Mouse (Mus musculus): Measurements from ENCODE around the gene Dkkl1. TPM values are rescaled to one million over a fixed set of nuclear protein-coding genes. Genes with fewer than 3 reads are reported as not detected.

Dkkl1 gene
- polyA plus RNA-seq, 1 experiment from 2014 or later = 1.4 TPM

DNA sequence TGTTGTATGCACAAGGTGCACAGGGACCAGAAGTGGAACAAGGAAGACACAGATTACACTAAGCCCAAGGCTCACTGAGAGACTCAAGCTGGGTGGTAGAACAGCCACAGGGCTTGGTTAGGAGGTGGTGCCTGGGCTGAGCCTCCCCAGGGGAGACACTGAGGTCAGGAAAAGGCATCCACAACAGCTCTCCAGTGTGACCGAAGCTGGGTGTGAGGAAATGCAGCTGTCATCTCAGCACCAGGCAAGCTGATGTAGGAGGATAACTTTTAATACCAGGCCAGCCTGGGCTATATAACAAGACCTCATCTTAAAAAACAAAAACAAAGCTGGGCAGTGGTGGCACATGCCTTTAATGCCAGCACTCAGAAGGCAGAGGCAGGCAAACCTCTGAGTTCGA is 20.8 kb downstream of the Dkkl1 start:
- Histone ChIP-seq H3K9me3 (replicated peaks; ENCODE audit: control insufficient read depth, low read length) (no peaks in the 10 kb centered on the region), H3K4me2 (ENCODE audit: low read depth, low read length) (no peak overlapping the region), H3K27me3 (ENCODE audit: control insufficient read depth, insufficient read depth, low read length) (peaks cover 22% of the 10 kb centered on the region), H3K9ac (ENCODE audit: low read length) (no peak overlapping the region), H3K27ac (ENCODE audit: low read length) (no peak overlapping the region), H3K36me3 (ENCODE audit: control insufficient read depth, insufficient read depth) (no peaks in the 10 kb centered on the region), H3K4me1 (ENCODE audit: control insufficient read depth, insufficient read depth, low read length) (peaks cover 10% of the 10 kb centered on the region; the same call in 1 of the 2 replicates), H3K4me3 (ENCODE audit: low read length) (no peak overlapping the region)
- no peak for ATAC-seq (replicated peaks; ENCODE audit: extremely low read depth, insufficient read depth, low FRiP score)
- WGBS = 58% methylated on average over 2 of the region's 2 CpGs

DNA sequence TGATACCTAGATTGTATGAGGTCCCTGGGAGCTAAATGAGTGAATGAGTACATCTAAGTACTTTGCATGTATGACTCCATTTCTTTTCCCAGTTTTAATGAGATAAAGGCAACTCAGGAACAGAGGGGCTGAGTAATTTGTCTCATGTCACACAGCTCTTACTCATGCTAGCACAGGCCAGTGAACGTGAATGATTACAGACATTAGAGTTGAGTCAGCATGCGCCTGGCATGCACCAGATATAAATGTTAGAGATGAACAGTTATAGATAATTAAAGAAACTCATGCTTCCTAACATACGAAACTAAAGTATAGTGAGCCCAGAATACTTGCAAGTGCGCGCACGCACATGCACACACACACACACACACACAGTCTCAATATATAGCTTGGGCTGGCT is 21.8 kb downstream of the Dkkl1 start:
- H3K9ac ChIP-seq (ENCODE audit: low read length) = no peak overlapping the region
- no peak for ATAC-seq (replicated peaks; ENCODE audit: extremely low read depth, insufficient read depth, low FRiP score)
- peaks cover 25% of the 10 kb centered on the region for H3K27me3 ChIP-seq (ENCODE audit: control insufficient read depth, insufficient read depth, low read length)
- 90% methylated on average over 6 of the region's 6 CpGs for WGBS
- no peaks in the 10 kb centered on the region for H3K36me3 ChIP-seq (ENCODE audit: control insufficient read depth, insufficient read depth)
- peaks cover 5% of the 10 kb centered on the region; the same call in 1 of the 2 replicates for H3K4me1 ChIP-seq (ENCODE audit: control insufficient read depth, insufficient read depth, low read length)
- H3K9me3 ChIP-seq (replicated peaks; ENCODE audit: control insufficient read depth, low read length) = no peaks in the 10 kb centered on the region
- no peak overlapping the region for H3K4me2 ChIP-seq (ENCODE audit: low read depth, low read length)
- H3K27ac ChIP-seq (ENCODE audit: low read length) = no peak overlapping the region
- H3K4me3 ChIP-seq (ENCODE audit: low read length) = no peak overlapping the region

DNA sequence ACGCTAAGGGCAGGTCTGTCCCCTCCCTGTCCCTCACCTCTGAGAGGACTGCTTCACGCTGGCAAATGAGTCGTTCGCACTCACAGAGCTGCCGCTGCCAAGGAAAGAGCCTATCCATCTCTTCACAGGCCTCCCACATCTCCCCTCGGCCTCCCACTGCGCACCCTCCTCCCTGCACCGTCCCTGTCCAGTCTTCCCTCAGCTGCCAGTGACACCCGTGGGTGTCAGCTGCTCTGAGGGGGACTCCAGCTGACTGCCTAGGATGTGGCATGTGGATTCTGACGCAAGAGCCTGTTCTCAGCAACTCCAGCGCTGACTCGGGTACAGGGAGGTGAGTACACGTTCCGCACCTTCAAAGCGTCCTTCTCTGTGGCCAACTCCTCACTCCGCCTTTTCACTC is 22.3 kb downstream of the Dkkl1 start:
- 40% methylated on average over 16 of the region's 16 CpGs for WGBS
- Histone ChIP-seq H3K4me2 (ENCODE audit: low read depth, low read length) (no peak overlapping the region), H3K36me3 (ENCODE audit: control insufficient read depth, insufficient read depth) (no peaks in the 10 kb centered on the region), H3K4me1 (ENCODE audit: control insufficient read depth, insufficient read depth, low read length) (peaks cover 3% of the 10 kb centered on the region; the same call in 1 of the 2 replicates), H3K27ac (ENCODE audit: low read length) (no peak overlapping the region), H3K9ac (ENCODE audit: low read length) (no peak overlapping the region), H3K4me3 (ENCODE audit: low read length) (no peak overlapping the region), H3K9me3 (replicated peaks; ENCODE audit: control insufficient read depth, low read length) (no peaks in the 10 kb centered on the region), H3K27me3 (ENCODE audit: control insufficient read depth, insufficient read depth, low read length) (peaks cover 31% of the 10 kb centered on the region)
- ATAC-seq (replicated peaks; ENCODE audit: extremely low read depth, insufficient read depth, low FRiP score) = no peak

DNA sequence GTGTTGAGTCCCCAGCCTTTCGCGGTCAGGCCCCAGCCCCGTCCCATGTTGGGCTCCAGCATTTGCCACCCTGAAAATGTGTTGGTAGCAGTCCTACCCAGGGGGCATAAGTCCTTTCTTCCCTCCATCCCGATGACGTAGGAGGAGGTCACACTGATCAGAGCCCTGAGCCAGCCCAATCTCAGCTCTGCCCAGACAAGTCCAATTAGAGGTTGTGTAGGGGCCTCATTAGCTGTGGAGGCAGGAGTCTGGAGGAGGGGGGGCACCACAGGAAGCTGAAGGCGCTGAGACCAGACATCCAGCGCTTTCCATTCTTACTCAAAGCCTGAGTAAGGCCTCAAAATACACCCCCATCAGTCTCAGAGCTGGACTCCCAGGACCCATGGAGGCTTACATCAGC is 26.0 kb downstream of the Dkkl1 start:
- ATAC-seq (replicated peaks; ENCODE audit: extremely low read depth, insufficient read depth, low FRiP score) = no peak
- H3K36me3 ChIP-seq (ENCODE audit: control insufficient read depth, insufficient read depth) = no peaks in the 10 kb centered on the region
- H3K4me2 ChIP-seq (ENCODE audit: low read depth, low read length) = no peak overlapping the region
- peaks cover 8% of the 10 kb centered on the region; the same call in 1 of the 2 replicates for H3K4me1 ChIP-seq (ENCODE audit: control insufficient read depth, insufficient read depth, low read length)
- no peaks in the 10 kb centered on the region for H3K9me3 ChIP-seq (replicated peaks; ENCODE audit: control insufficient read depth, low read length)
- no peak overlapping the region for H3K4me3 ChIP-seq (ENCODE audit: low read length)
- no peak overlapping the region for H3K9ac ChIP-seq (ENCODE audit: low read length)
- peaks cover 66% of the 10 kb centered on the region for H3K27me3 ChIP-seq (ENCODE audit: control insufficient read depth, insufficient read depth, low read length)
- WGBS = 70% methylated on average over 7 of the region's 7 CpGs
- H3K27ac ChIP-seq (ENCODE audit: low read length) = no peak overlapping the region

DNA sequence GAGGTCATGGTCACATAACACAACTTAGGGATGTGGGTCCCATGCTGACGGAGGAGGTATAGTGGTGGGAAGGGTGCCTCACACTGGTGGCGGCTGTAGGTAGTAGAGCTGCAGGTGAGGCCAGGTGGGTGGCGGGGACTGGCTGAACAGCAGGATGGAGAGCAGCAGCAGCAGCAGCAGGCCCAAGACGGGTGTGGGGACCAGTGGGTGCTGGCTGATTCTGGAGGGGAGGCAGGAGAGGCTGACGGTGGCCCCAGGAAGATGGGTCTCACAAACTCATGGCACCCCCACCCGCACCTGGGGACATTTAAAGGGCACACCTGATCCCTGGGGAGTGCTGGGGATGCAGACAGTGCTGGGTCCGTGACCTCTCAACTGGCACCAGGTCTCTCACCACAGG is 28.3 kb downstream of the Dkkl1 start:
- no peak for ATAC-seq (replicated peaks; ENCODE audit: extremely low read depth, insufficient read depth, low FRiP score)
- no peaks in the 10 kb centered on the region for H3K9me3 ChIP-seq (replicated peaks; ENCODE audit: control insufficient read depth, low read length)
- no peak overlapping the region for H3K4me2 ChIP-seq (ENCODE audit: low read depth, low read length)
- H3K27ac ChIP-seq (ENCODE audit: low read length) = no peak overlapping the region
- WGBS = 69% methylated on average over 7 of the region's 7 CpGs
- H3K4me1 ChIP-seq (ENCODE audit: control insufficient read depth, insufficient read depth, low read length) = peaks cover 8% of the 10 kb centered on the region; the same call in 1 of the 2 replicates
- peaks cover 83% of the 10 kb centered on the region for H3K27me3 ChIP-seq (ENCODE audit: control insufficient read depth, insufficient read depth, low read length)
- no peaks in the 10 kb centered on the region for H3K36me3 ChIP-seq (ENCODE audit: control insufficient read depth, insufficient read depth)
- no peak overlapping the region for H3K9ac ChIP-seq (ENCODE audit: low read length)
- no peak overlapping the region for H3K4me3 ChIP-seq (ENCODE audit: low read length)

DNA sequence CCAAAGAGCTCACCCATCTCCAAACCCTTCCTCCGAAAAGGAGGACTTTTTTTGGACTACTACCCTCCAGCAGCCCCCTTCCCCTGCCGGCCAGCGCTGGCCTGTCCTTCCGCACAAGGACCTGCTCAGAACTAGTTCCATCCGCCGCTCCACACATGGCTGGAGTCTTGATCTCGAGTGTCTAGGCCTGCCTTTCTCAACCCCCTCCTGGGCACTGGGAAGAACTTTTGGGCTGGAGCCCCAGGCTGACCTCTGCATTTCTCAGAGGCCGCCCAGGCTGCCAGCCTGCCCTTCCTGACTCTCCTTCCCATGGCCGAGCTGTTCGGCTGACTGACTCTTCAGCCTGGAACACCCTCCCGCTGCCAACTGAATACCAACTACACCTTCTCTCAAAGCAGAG is 29.3 kb downstream of the Dkkl1 start:
- Histone ChIP-seq H3K9me3 (replicated peaks; ENCODE audit: control insufficient read depth, low read length) (no peaks in the 10 kb centered on the region), H3K27ac (ENCODE audit: low read length) (no peak overlapping the region), H3K27me3 (ENCODE audit: control insufficient read depth, insufficient read depth, low read length) (peaks cover 91% of the 10 kb centered on the region), H3K9ac (ENCODE audit: low read length) (peak overlapping the region; percentile 56; the same call in 1 of the 2 replicates), H3K4me3 (ENCODE audit: low read length) (peak overlapping the region; percentile 44), H3K4me2 (ENCODE audit: low read depth, low read length) (peak overlapping the region; percentile 68), H3K4me1 (ENCODE audit: control insufficient read depth, insufficient read depth, low read length) (peaks cover 8% of the 10 kb centered on the region; the same call in 1 of the 2 replicates), H3K36me3 (ENCODE audit: control insufficient read depth, insufficient read depth) (no peaks in the 10 kb centered on the region)
- 12% methylated on average over 11 of the region's 11 CpGs for WGBS
- no peak for ATAC-seq (replicated peaks; ENCODE audit: extremely low read depth, insufficient read depth, low FRiP score)

DNA sequence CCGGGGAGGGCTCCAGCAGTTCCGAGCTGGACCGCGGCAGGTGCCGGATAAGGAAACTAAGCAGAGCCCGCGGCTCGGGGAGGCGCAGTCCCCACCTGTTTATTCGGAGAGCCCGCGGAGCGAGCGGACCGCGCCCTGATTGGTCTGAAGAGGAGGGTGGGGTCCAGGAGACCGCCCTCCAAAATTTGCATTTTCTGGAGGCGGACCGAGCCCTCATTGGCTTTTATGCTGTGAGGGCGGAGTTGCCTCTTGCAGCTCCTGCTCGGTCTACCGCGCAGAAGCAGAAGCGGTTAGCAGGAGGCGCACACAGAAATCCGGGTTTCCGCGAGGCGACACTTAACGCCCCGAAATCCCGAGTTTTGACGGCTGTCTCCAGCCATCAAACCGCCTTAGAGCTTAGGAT is 29.7 kb downstream of the Dkkl1 start:
- no peak overlapping the region for H3K27ac ChIP-seq (ENCODE audit: low read length)
- WGBS = under 1% methylated on average over 34 of the region's 34 CpGs
- peak overlapping the region; percentile 44 for H3K4me3 ChIP-seq (ENCODE audit: low read length)
- H3K36me3 ChIP-seq (ENCODE audit: control insufficient read depth, insufficient read depth) = no peaks in the 10 kb centered on the region
- peak; percentile 89 for ATAC-seq (replicated peaks; ENCODE audit: extremely low read depth, insufficient read depth, low FRiP score)
- peak overlapping the region; percentile 56; the same call in 1 of the 2 replicates for H3K9ac ChIP-seq (ENCODE audit: low read length)
- peaks cover 8% of the 10 kb centered on the region; the same call in 1 of the 2 replicates for H3K4me1 ChIP-seq (ENCODE audit: control insufficient read depth, insufficient read depth, low read length)
- H3K27me3 ChIP-seq (ENCODE audit: control insufficient read depth, insufficient read depth, low read length) = peaks cover 95% of the 10 kb centered on the region
- H3K9me3 ChIP-seq (replicated peaks; ENCODE audit: control insufficient read depth, low read length) = no peaks in the 10 kb centered on the region
- peak overlapping the region; percentile 68 for H3K4me2 ChIP-seq (ENCODE audit: low read depth, low read length)

DNA sequence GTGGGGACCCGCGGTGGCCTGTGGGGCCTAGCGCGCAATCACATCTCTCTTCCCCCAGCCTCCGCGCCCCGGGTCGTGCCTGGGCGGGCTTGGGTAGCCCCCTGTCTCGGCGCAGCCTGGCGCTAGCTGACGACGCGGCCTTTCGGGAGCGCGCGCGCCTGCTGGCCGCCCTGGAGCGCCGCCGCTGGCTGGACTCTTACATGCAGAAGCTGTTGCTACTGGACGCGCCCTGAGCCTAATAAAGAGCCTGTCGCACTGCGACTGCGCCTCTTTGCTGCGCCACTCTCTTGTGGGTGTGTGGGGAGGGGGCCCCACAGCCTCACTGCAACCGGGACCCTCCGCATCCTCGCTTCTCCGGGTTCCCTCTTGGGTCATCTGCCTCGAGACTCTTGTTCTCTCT is 30.4 kb downstream of the Dkkl1 start:
- Histone ChIP-seq H3K27ac (ENCODE audit: low read length) (no peak overlapping the region), H3K4me3 (ENCODE audit: low read length) (peak overlapping the region; percentile 44), H3K4me1 (ENCODE audit: control insufficient read depth, insufficient read depth, low read length) (peaks cover 8% of the 10 kb centered on the region; the same call in 1 of the 2 replicates), H3K36me3 (ENCODE audit: control insufficient read depth, insufficient read depth) (no peaks in the 10 kb centered on the region), H3K9me3 (replicated peaks; ENCODE audit: control insufficient read depth, low read length) (no peaks in the 10 kb centered on the region), H3K27me3 (ENCODE audit: control insufficient read depth, insufficient read depth, low read length) (peaks cover 94% of the 10 kb centered on the region), H3K9ac (ENCODE audit: low read length) (no peak overlapping the region; the same call in 1 of the 2 replicates), H3K4me2 (ENCODE audit: low read depth, low read length) (peak overlapping the region; percentile 68)
- ATAC-seq (replicated peaks; ENCODE audit: extremely low read depth, insufficient read depth, low FRiP score) = no peak
- WGBS = 6% methylated on average over 34 of the region's 35 CpGs

DNA sequence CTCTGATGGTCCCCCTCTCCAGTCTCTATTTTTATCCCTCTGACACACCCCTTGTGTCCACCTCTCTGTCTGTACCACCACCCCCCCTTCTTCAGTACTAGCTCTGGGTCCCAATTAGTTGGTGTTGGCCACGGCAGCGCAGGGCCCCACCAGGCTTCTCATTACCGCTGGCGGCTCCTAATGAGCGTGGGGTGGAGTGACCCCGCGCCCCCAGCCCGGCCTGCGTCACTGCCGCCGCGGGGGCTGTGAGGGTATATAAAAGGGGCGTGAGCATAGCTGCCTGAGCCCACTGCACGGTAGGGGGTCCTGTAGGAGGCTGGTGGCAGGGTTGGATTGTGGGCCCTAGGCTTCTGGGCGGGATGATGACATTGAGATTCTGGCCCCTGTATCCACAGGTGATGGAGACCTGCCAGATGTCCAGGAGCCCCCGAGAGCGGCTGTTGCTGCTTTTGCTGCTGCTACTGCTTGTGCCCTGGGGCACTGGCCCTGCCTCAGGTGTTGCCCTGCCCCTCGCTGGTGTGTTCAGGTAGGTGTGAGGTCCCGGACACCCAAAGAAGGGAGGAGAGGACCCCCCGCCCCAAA is 31.0 kb downstream of the Dkkl1 start, which contains the start of gene Pth2:
TSS of gene Pth2 (plus strand) at position 100 of the 582 bp plus-strand sequence.
- H3K27me3 ChIP-seq (ENCODE audit: control insufficient read depth, insufficient read depth, low read length) = peaks cover 95% of the 10 kb centered on the region
- no peak for ATAC-seq (replicated peaks; ENCODE audit: extremely low read depth, insufficient read depth, low FRiP score)
- H3K4me2 ChIP-seq (ENCODE audit: low read depth, low read length) = peak within 1 kb of the TSS; percentile 68
- H3K4me1 ChIP-seq (ENCODE audit: control insufficient read depth, insufficient read depth, low read length) = peaks cover 12% of the 10 kb centered on the region
- H3K36me3 ChIP-seq (ENCODE audit: control insufficient read depth, insufficient read depth) = no peaks in the 10 kb centered on the region
- H3K27ac ChIP-seq (ENCODE audit: low read length) = no peak within 1 kb of the TSS
- H3K4me3 ChIP-seq (ENCODE audit: low read length) = peak within 1 kb of the TSS; percentile 44
- H3K9ac ChIP-seq (ENCODE audit: low read length) = no peak within 1 kb of the TSS; the same call in 1 of the 2 replicates
- WGBS = 20% methylated on average over 20 of the region's 20 CpGs
- H3K9me3 ChIP-seq (replicated peaks; ENCODE audit: control insufficient read depth, low read length) = no peaks in the 10 kb centered on the region

Data from heart, embryonic 16.5 days (tissue).